Mouse (Mus musculus): ENCODE data around the gene Capzb.

The Capzb gene

GRCm38 (mm10) chr4:139265783-139266499, 73.2 kb downstream of the Capzb start:
- DNase-seq (ENCODE audit: low read depth in 1 of 2, low spot score in 2 of 2): no peak

- DNase-seq (ENCODE audit: low read depth in 1 of 2, low spot score in 2 of 2): no peak
These were observed 73.8 kb downstream of the Capzb start for GRCm38 (mm10) chr4:139266500-139266865.

- DNase-seq (ENCODE audit: low read depth in 1 of 2, low spot score in 2 of 2): no peak
These were observed 74.6 kb downstream of the Capzb start for GRCm38 (mm10) chr4:139267335-139267734.

- no peak for DNase-seq (ENCODE audit: low read depth in 1 of 2, low spot score in 2 of 2)
These were observed 75.5 kb downstream of the Capzb start for GRCm38 (mm10) chr4:139268242-139268641.

DNA sequence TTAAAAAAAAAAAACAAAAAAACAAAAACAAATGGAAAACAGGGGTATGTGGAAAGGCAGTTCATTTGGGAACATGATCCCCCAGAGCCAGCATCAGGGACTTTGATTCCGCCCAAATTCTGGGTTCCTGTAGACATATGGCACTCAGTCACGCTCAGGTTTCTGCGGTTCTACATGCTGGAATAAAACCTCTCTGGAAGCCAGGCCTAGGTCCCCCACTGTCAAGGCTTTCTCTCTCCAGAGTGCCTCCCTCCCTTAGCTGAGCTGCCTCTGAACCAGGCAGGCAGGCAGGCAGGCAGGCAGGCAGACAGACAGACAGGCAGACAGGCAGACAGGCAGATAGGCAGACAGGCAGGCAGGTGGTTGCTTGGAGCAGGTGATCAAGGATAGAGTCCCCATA, 77.5 kb downstream of the Capzb start:
- DNase-seq (ENCODE audit: low read depth in 1 of 2, low spot score in 2 of 2): no peak

GRCm38 (mm10) chr4:139271562-139271961, 78.9 kb downstream of the Capzb start:
- DNase-seq (ENCODE audit: low read depth in 1 of 2, low spot score in 2 of 2): no peak

DNA sequence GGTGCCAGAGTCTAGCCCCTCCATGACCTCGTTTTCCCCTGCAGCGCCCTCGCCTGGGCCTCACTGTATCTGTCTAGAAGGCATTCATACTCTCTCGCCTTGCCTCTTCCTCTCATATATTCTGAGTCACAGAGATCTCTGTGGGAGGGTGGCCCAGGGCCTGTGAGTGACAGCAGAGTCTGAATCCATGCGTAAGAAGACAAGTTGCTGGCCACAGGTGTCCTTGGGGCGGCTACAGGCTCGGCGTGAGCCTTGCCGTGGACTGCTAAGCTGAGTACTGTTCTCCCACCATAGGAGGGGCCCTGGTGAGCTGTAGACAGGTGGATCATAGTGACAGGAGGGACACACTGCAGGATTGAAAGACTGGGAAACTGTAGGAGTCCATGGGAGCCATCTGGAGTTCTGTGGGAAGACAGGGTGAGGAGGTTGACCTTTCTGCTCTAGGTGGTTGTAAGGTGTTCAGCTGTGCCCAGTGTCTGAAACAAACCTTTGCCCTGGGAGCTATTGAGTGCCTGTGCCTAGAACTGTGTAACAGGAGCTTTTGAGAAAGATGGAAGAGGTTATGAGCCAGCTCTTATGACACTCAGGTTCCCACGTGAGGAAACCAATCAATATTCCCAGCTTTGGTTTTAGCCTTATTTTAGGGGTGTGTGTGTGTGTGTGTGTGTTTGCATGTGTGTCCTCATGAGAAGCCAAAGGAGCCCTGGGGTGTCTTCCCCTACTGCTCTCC, 80.4 kb downstream of the Capzb start:
- no peak for DNase-seq (ENCODE audit: low read depth in 1 of 2, low spot score in 2 of 2)

- no peak for DNase-seq (ENCODE audit: low read depth in 1 of 2, low spot score in 2 of 2)
These were observed 81.9 kb downstream of the Capzb start for GRCm38 (mm10) chr4:139274573-139274972.

DNA sequence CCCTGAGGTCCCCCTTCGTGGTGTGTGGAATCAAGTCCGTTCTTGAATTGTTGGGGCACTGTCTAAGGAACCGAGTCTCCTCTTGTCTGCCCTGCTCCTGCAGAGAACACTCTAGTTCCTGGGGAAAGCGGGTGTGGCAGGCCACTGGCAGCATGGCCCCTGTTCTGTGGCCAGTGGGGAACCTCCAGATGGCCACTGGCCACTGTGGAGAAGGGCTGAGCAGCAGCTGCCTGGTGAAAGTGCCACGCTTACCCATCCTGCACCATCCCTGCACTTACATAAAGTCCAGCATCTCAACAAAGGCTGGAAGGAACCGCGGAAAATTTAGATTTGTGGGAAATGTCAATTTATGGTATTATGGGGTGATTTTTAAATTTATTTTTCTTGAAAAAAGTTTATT, 83.7 kb downstream of the Capzb start:
- DNase-seq (ENCODE audit: low read depth in 1 of 2, low spot score in 2 of 2): no peak

GRCm38 (mm10) chr4:139280530-139280929, 87.8 kb downstream of the Capzb start:
- no peak for DNase-seq (ENCODE audit: low read depth in 1 of 2, low spot score in 2 of 2)

DNA sequence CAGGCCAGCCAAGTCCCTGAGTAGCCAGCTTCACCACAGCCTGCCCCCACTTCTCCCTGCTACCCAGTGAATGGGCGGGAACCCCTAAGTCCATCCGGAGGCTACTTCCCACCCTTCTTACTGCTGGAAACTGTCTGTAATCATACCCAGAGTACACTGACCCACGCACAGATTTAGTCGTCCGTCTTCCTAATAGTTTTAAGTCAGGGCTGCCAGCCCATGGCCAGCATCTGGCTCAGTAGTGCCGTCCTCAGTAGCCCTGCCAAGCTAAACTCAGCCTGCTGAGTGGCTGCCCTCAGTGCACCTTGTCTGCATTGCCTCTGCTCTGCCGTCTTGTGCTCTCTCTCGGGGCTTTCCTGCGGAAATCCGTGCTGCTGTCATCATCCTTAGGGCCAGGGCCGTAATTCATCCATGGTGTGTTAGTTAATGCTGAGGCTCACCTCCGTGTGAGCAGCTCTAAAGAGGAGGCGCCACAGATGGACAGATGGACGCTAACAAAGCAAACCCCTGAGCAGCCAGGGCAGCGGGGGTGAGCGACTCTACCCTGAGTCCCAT, 89.2 kb downstream of the Capzb start:
- no peak for DNase-seq (ENCODE audit: low read depth in 1 of 2, low spot score in 2 of 2)

- no peak for DNase-seq (ENCODE audit: low read depth in 1 of 2, low spot score in 2 of 2)
These were observed 90.3 kb downstream of the Capzb start for GRCm38 (mm10) chr4:139282955-139283417.

GRCm38 (mm10) chr4:139284877-139285276, 92.2 kb downstream of the Capzb start:
- no peak for DNase-seq (ENCODE audit: low read depth in 1 of 2, low spot score in 2 of 2)

- DNase-seq (ENCODE audit: low read depth in 1 of 2, low spot score in 2 of 2): no peak
These were observed 93.5 kb downstream of the Capzb start for GRCm38 (mm10) chr4:139286234-139286633.

- DNase-seq (ENCODE audit: low read depth in 1 of 2, low spot score in 2 of 2): peak; percentile 23 to 43
These were observed 94.6 kb downstream of the Capzb start for GRCm38 (mm10) chr4:139287122-139287863.

- no peak for DNase-seq (ENCODE audit: low read depth in 1 of 2, low spot score in 2 of 2)
These were observed 96.3 kb downstream of the Capzb start for GRCm38 (mm10) chr4:139289017-139289416.

DNA sequence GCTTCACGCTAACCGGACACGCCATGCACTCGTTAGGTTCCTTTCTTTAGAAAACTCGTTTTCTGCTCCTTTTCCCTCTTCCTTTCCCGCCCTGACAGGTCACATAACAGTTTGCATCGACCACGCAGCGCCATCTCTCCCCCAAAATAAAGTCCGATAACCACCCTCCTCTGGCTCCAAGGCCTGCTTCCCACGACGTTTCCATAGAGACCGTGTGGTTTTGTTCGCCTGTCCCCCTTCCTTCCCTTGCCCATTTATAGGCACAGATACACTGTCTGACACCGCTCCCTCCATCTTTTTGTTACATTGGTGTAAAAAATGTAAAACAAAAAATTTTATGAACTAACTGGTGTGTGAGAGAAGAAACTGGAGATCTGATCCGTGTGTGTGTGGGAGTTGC, 98.4 kb downstream of the Capzb start:
- no peak for DNase-seq (ENCODE audit: low read depth in 1 of 2, low spot score in 2 of 2)

GRCm38 (mm10) chr4:139292038-139292437, 99.3 kb downstream of the Capzb start:
- no peak for DNase-seq (ENCODE audit: low read depth in 1 of 2, low spot score in 2 of 2)

GRCm38 (mm10) chr4:139297566-139297965, 104.9 kb downstream of the Capzb start:
- DNase-seq (ENCODE audit: low read depth in 1 of 2, low spot score in 2 of 2): no peak

DNA sequence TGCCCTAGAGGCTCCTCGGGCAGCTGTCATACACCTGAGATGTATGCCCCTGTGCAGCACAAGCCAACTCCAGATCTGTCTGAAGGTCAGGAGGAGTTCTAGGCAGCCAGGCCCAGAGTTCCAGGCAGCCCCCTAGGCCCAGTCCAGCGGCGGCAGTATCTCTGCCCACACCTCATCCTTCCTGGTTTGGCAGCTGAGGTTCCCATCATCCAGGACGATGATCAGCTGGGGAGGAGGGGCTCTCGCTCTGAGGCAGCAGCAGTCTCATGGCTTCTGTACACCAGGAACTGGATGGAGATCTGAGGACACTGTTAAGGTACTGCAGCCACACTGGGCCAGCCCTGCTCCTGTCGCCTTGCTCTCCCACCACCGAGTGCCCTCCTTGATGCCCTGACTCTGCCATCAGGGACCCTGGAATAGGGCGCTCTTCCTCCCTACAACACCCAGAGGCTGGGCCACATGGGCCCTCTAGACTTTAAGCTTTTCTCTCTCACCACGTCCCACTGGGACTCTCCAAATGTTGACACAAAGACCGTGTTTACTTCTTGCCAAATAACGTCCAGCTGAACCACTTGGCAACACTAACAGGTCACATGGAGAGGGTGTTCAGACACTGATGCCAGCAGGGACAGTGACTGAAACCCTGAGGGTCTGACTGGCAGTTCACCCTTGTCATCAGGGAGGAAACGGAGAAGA, 106.1 kb downstream of the Capzb start:
- no peak for DNase-seq (ENCODE audit: low read depth in 1 of 2, low spot score in 2 of 2)

DNA sequence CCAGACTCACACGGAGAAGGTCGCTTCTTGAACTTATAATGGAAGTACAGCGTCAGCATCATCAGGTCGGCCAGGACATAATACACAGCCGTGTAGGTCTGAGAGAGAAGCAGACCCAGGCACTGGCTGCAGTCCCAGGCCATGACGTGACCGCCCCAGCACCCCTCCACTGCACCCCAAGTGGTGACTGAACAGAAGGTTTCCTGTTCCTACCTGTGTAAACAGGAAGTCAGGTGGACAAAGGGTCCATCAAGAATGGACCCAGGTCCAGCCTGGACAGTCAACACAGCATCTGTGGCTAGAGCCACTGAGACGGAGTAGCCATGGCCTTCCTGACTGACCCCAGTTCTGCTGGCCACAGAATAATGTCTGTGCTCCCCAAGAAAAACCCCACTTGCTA, 109.1 kb downstream of the Capzb start:
- DNase-seq (ENCODE audit: low read depth in 1 of 2, low spot score in 2 of 2): no peak

Data from monocyte, adult 2 months (primary cell).